Mouse (Mus musculus) limb, embryonic 12.5 days (tissue): ENCODE results near the gene Gdpd1. TPM values are rescaled to one million over a fixed set of nuclear protein-coding genes. Genes with fewer than 3 reads are reported as not detected.
"Not testable (repeated sequence)": the region's sequence is repeated elsewhere in the genome, so short reads cannot be mapped to it uniquely, and the experiment has no call there.

ENCODE experiments used
- ATAC-seq: fragments of 200-750 bp; cut with Nextera tagmentation; 2 replicates; pipeline ENCODE4 v1.8.0; 2017; ENCODE audit warnings: low read depth, moderate TSS enrichment; ENCODE audit not compliant: insufficient number of reproducible peaks, insufficient read depth, low FRiP score, low TSS enrichment
- H3K27ac ChIP-seq: fragments of 300-500 bp; sonication (generic); 2 replicates; pipeline ENCODE4 v1.5.1; 2016; ENCODE audit warnings: mild to moderate bottlenecking, moderate library complexity
- H3K27me3 ChIP-seq: fragments of 300-500 bp; sonication (generic); 2 replicates; pipeline ENCODE4 v1.6.1; 2016; ENCODE audit warnings: mild to moderate bottlenecking, moderate library complexity
- H3K36me3 ChIP-seq: fragments of 300-500 bp; sonication (generic); 2 replicates; pipeline ENCODE4 v1.6.1; 2016; ENCODE audit warnings: mild to moderate bottlenecking, moderate library complexity
- H3K4me1 ChIP-seq: fragments of 300-500 bp; sonication (generic); replicated peaks from 2 replicates; pipeline ENCODE4 v1.6.1; 2016
- H3K4me2 ChIP-seq: fragments of 300-500 bp; sonication (generic); 2 replicates; pipeline ENCODE4 v1.6.1; 2016; ENCODE audit warnings: mild to moderate bottlenecking, moderate library complexity
- H3K4me3 ChIP-seq: fragments of 300-500 bp; sonication (generic); replicated peaks from 2 replicates; pipeline ENCODE4 v1.5.1; 2016; ENCODE audit warnings: mild to moderate bottlenecking
- H3K9ac ChIP-seq: fragments of 300-500 bp; sonication (generic); replicated peaks from 2 replicates; pipeline ENCODE4 v1.6.1; 2016; ENCODE audit warnings: mild to moderate bottlenecking, moderate library complexity
- H3K9me3 ChIP-seq: fragments of 300-500 bp; sonication (generic); 2 replicates; pipeline ENCODE4 v1.6.1; 2016; ENCODE audit warnings: mild to moderate bottlenecking, moderate library complexity
- WGBS: fragments of 180-500 bp; shearing (Covaris S2); methylation state at CpG from one replicate; pipeline ENCODE4 v1.1.7; 2016; 5-methylcytosine and 5-hydroxymethylcytosine counted together
- polyA plus RNA-seq: library from polyadenylated mRNA; unstranded; fragments of >200 nt; fragmentation: Nextera tagmentation; extraction: Ambion mirVana; gene quantifications from 2 replicates; pipeline ENCODE4 v1.2.1, GENCODE M21; 2016

The Gdpd1 gene
- polyA plus RNA-seq, 1 experiment from 2014 or later, result 30.6 TPM

DNA sequence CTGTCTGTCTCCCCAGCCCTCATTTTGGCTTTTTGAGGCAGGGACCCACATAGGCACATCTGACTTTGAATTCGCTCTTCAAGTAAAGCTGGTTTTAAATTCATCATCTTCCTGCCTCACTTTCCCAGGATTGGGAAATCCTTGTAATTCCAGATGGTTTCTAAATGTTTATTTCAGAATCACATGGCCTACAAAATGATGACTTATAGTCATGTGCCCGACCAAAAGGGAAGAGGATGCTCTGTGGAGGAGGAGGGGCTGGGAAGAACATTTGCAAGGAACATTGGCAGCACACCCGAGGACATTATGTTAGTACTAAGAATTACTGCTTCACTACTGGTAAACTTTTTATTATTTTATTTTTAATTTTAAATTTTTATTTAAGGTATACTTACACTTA is 48.5 kb downstream of the Gdpd1 start:
- Histone ChIP-seq H3K4me2 (no peak overlapping the region), H3K27me3 (no peaks in the 10 kb centered on the region), H3K4me3 (no peak overlapping the region), H3K9me3 (no peaks in the 10 kb centered on the region; the same call in 1 of the 2 replicates), H3K4me1 (no peaks in the 10 kb centered on the region), H3K27ac (no peak overlapping the region), H3K36me3 (no peaks in the 10 kb centered on the region), H3K9ac (no peak overlapping the region)
- no peak for ATAC-seq
- 77% methylated on average over 3 of the region's 3 CpGs for WGBS

DNA sequence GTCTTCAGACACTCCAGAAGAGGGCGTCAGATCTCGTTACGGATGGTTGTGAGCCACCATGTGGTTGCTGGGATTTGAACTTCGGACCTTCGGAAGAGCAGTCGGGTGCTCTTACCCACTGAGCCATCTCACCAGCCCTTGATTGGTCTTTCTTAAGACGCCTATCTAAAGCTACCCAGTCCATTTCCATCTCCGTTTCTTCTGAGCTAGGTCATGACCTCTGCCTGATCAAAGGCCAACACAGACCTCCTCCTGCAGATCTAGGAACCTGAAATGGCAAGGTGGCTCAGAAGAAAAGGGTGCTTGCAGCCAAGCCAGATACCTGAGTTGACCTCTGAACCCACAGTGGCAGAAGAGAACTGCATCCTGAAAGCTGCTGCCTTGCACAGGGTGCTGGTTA is 50.6 kb downstream of the Gdpd1 start:
- not testable (repeated sequence) for H3K4me2 ChIP-seq, ATAC-seq, H3K9me3 ChIP-seq, H3K9ac ChIP-seq, H3K27ac ChIP-seq, H3K4me1 ChIP-seq, H3K27me3 ChIP-seq, H3K4me3 ChIP-seq, H3K36me3 ChIP-seq
- 66% methylated on average over 8 of the region's 8 CpGs for WGBS

DNA sequence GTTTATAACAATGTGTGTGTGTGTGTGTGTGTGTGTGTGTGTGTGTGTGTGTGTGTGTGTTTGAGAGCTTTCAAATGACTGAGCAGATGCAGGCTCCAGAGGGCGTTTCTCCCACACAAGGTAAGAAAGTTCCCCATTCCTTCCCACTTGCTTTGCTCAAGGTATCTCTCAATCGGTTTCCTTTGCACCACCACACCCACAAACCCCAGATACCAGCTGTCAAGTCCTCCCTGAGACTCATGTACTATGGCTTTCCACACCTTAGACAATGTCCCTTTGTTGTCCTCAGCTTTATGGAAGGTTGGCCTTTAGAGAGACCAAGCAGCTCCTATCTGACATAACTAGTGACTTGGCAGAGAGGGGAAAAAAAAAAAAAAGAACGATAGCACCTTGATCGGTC is 51.1 kb downstream of the Gdpd1 start:
- Histone ChIP-seq H3K4me1 (0 out of 2 replicates have a peak, but pooled peaks cover 7% of the 10 kb centered on the region), H3K27me3 (no peaks in the 10 kb centered on the region), H3K27ac (no peak overlapping the region), H3K9ac (no peak overlapping the region), H3K4me2 (no peak overlapping the region), H3K9me3 (no peaks in the 10 kb centered on the region; the same call in 1 of the 2 replicates), H3K36me3 (no peaks in the 10 kb centered on the region), H3K4me3 (no peak overlapping the region)
- no peak for ATAC-seq
- WGBS, result 72% methylated on average over 4 of the region's 4 CpGs

DNA sequence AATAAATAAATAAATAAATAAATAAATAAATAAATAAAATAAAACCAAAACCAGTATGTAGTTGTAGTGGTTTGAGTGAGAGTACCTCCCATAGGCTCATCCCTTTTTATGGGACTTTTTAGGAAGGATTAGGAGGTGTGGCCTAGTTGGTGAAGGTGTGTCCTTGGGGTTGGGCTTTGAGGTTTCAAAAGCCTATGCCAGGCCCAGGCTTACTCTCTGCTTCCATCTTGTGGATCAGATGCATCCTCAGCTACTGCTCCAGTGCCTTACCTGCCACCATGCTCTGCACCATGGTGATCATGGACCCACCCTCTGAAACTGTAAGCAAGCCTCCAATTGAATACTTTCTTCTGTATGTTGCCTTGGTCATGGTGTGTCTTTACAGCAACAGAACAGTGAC is 52.3 kb downstream of the Gdpd1 start:
- no peaks in the 10 kb centered on the region; the same call in 1 of the 2 replicates for H3K9me3 ChIP-seq
- 0 out of 2 replicates have a peak, but pooled peaks cover 8% of the 10 kb centered on the region for H3K4me1 ChIP-seq
- H3K36me3 ChIP-seq, result no peaks in the 10 kb centered on the region
- no peak overlapping the region for H3K27ac ChIP-seq
- no peak overlapping the region for H3K4me3 ChIP-seq
- H3K4me2 ChIP-seq, result no peak overlapping the region
- no peaks in the 10 kb centered on the region for H3K27me3 ChIP-seq
- H3K9ac ChIP-seq, result no peak overlapping the region
- no peak; the same call in 1 of the 2 replicates for ATAC-seq

DNA sequence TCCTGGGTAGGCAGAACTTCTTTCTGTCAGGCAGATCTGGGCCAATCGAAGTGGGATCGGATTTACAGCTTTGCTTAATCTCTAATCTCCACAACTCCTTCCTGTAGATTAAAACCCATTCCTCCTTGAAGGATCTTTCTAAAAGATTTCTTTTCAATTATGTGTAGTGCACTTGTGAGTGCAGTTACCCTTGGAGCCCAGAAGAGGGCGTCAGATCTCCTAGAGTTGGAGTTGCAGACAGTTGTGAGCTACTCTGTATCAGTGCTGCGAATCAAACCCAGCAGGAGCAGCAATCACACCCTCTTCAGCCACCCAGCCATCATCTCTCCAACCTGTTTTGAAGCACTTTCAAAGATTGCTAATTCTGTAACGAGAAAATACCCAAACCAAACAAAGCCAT is 53.4 kb downstream of the Gdpd1 start:
- Histone ChIP-seq H3K4me2 (no peak overlapping the region), H3K27ac (no peak overlapping the region), H3K9ac (no peak overlapping the region), H3K36me3 (no peaks in the 10 kb centered on the region), H3K4me1 (0 out of 2 replicates have a peak, but pooled peaks cover 12% of the 10 kb centered on the region), H3K27me3 (no peaks in the 10 kb centered on the region), H3K9me3 (no peaks in the 10 kb centered on the region; the same call in 1 of the 2 replicates), H3K4me3 (no peak overlapping the region)
- no peak for ATAC-seq
- WGBS, result 84% methylated on average over 5 of the region's 5 CpGs

DNA sequence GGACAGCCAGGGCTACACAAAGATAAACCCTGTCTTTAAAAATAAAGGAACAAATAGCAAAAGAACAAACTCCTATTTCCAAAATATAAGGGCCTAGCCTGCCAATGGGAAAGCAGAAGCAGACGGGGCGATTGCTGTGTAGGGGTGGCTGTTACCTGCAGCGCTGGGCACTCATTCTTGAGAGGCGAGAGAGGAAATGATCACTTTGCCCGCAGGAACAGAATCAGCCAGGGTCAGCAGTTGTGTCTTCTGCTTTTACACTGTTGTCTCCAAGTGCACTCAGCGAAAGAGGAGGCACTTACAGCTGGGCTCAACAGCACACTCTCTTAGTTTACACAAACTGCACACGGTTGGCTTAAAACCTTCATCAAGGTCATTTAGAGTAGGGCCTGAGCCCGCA is 54.4 kb downstream of the Gdpd1 start:
- WGBS, result 90% methylated on average over 8 of the region's 8 CpGs
- Histone ChIP-seq H3K9me3 (no peaks in the 10 kb centered on the region; the same call in 1 of the 2 replicates), H3K9ac (no peak overlapping the region), H3K36me3 (no peaks in the 10 kb centered on the region), H3K4me1 (peaks cover 15% of the 10 kb centered on the region; the same call in 1 of the 2 replicates), H3K27me3 (no peaks in the 10 kb centered on the region), H3K4me3 (no peak overlapping the region), H3K4me2 (no peak overlapping the region), H3K27ac (no peak overlapping the region)
- no peak for ATAC-seq

DNA sequence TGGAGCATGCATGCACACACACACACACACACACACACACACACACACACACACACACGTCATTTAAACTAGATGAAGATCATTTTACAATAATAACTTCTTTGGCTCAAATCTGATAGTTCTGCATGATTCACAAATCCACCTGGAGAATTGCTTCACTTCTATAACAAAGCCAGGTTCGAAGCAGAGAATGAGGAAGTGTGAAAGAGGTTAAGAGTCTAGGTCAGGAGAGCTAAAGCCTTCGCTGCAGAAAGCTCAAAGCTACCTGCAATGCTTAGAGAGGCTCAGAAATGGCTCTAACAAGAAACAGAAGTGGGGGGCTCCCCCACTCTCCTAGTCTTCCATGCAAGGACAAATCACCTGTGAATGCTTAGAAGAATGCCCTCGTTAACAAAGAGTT is 55.8 kb downstream of the Gdpd1 start:
- Histone ChIP-seq H3K27ac (peak overlapping the region; percentile 9; the same call in 1 of the 2 replicates), H3K9me3 (no peaks in the 10 kb centered on the region; the same call in 1 of the 2 replicates), H3K36me3 (no peaks in the 10 kb centered on the region), H3K4me1 (peaks cover 25% of the 10 kb centered on the region), H3K4me2 (no peak overlapping the region), H3K9ac (no peak overlapping the region), H3K27me3 (no peaks in the 10 kb centered on the region), H3K4me3 (no peak overlapping the region)
- no peak for ATAC-seq
- 34% methylated on average over 4 of the region's 4 CpGs for WGBS

DNA sequence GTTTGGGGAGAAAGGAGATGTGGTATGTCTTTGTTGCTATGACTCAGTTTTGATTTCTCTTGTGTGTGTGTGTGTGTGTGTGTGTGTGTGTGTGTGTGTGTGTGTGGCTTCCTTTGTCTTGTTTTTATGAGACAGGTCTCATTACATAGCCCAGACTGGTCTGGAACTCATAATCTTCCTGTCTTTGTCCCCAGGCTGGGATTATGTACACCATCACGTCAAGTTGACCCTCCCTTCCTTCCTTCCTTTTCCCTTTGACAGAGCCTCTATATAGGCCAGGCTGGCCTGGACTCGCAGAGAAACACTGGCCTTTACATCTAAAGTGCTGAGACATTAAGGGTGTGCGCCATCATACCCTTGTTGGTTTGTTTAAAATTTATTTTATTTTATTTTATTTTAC is 58.2 kb downstream of the Gdpd1 start:
- no peak overlapping the region for H3K4me2 ChIP-seq
- WGBS, result 65% methylated on average over 3 of the region's 3 CpGs
- H3K36me3 ChIP-seq, result no peaks in the 10 kb centered on the region
- no peaks in the 10 kb centered on the region for H3K27me3 ChIP-seq
- no peak for ATAC-seq
- no peak overlapping the region for H3K4me3 ChIP-seq
- no peak overlapping the region for H3K27ac ChIP-seq
- H3K9me3 ChIP-seq, result no peaks in the 10 kb centered on the region; the same call in 1 of the 2 replicates
- H3K4me1 ChIP-seq, result peaks cover 25% of the 10 kb centered on the region
- no peak overlapping the region for H3K9ac ChIP-seq

DNA sequence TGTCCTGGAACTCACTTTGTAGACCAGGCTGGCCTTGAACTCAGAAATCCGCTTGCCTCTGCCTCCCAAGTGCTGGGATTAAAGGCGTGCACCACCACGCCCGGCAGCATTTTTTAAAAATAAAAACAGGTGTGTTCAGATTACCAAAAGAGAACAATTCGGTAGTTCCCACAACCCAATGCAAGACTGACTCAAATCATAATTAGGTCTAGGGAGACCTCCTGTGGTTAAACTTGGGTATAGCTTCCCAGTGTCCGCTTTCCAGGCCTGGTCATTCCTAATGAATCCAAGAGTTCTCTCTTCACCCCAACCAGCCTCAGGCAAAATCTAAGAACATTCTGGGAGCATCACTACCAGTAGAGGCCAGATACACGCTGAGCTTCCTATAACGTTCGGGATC is 63.4 kb downstream of the Gdpd1 start:
- H3K4me1 ChIP-seq, result peaks cover 16% of the 10 kb centered on the region
- 19% methylated on average over 9 of the region's 9 CpGs for WGBS
- H3K9me3 ChIP-seq, result no peaks in the 10 kb centered on the region
- H3K4me2 ChIP-seq, result no peak overlapping the region
- H3K27me3 ChIP-seq, result no peaks in the 10 kb centered on the region
- no peak overlapping the region for H3K27ac ChIP-seq
- no peaks in the 10 kb centered on the region for H3K36me3 ChIP-seq
- no peak overlapping the region for H3K4me3 ChIP-seq
- H3K9ac ChIP-seq, result no peak overlapping the region
- no peak for ATAC-seq

DNA sequence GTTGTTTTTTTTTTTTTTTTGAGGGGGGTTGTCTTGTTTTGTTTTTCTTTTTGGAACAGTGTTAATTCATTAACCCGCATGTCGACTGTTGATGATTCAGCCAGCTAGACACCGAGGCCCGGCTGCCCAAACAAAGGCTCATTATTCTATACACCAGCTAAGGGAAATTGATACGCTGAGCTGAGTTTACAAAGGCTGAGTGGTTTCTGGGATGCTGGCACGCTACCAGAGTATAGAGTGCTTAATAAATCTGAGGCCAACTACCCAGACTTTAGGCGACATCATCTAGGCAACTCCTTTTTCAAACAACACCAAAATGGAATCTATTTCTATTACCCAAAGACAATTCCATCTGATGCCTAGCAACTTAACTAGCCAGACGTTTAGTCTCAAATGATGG is 66.5 kb downstream of the Gdpd1 start:
- WGBS, result 56% methylated on average over 8 of the region's 8 CpGs
- H3K27ac ChIP-seq, result peak overlapping the region; percentile 77
- H3K36me3 ChIP-seq, result no peaks in the 10 kb centered on the region
- no peak overlapping the region for H3K4me3 ChIP-seq
- no peak overlapping the region for H3K9ac ChIP-seq
- H3K4me2 ChIP-seq, result no peak overlapping the region
- no peaks in the 10 kb centered on the region for H3K9me3 ChIP-seq
- ATAC-seq, result no peak
- peaks cover 3% of the 10 kb centered on the region; the same call in 1 of the 2 replicates for H3K4me1 ChIP-seq
- no peaks in the 10 kb centered on the region for H3K27me3 ChIP-seq

DNA sequence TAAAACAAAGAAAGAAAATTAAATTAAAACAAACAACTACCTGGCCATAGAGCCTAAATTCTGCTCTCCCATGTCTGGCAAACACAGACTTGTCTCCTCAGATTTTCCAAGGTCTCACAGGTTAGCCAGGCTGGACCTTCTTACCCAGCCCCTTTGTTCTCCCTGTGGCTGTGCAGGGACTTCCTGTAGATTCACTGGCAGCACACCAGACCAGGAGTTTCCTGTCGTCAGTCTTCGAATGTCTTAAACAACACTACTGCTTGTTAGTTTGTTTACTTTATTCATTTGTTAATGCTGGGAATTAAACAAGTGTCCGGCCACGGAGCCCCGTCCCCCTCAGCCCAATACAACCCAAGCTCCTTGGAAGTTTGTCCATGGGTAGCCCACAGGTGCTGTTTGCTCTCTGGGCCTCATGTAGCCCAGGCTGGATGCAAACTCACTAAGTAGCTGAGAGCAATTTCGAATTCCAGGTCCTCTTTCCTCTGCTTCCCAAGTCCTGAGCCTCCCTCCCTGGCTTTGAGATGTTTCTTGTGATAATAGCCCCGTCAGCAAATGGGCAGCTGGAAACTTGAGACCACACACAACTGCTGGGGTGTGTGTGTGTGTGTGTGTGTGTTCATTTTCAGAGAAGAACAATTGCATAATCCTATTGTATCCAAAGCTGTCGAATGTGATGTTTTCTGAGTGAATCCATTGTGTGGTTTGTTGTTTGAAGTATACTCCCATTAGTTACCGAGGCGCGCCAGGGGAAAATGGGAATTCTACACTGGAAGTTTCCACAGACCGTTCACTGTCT is 68.7 kb downstream of the Gdpd1 start:
- H3K4me1 ChIP-seq, result peaks cover 3% of the 10 kb centered on the region; the same call in 1 of the 2 replicates
- WGBS, result 62% methylated on average over 12 of the region's 12 CpGs
- H3K36me3 ChIP-seq, result no peaks in the 10 kb centered on the region
- peak overlapping the region; percentile 45; the same call in 1 of the 2 replicates for H3K27ac ChIP-seq
- H3K4me3 ChIP-seq, result no peak overlapping the region
- ATAC-seq, result no peak
- no peak overlapping the region for H3K9ac ChIP-seq
- no peaks in the 10 kb centered on the region for H3K27me3 ChIP-seq
- H3K4me2 ChIP-seq, result no peak overlapping the region
- H3K9me3 ChIP-seq, result no peaks in the 10 kb centered on the region
